Mouse (Mus musculus): ENCODE measurements around the gene Mtx1. TPM values are rescaled to one million over a fixed set of nuclear protein-coding genes. Genes with fewer than 3 reads are reported as not detected.

Mtx1 gene
- polyA plus RNA-seq, 1 experiment from 2014 or later, result 156 TPM

- 75% methylated on average over 8 of the region's 8 CpGs for WGBS
- H3K27ac ChIP-seq, result no peak overlapping the region
- H3K27me3 ChIP-seq, result no peaks in the 10 kb centered on the region
- peaks cover 26% of the 10 kb centered on the region for H3K36me3 ChIP-seq
- H3K9ac ChIP-seq, result no peak overlapping the region
- H3K9me3 ChIP-seq, result no peaks in the 10 kb centered on the region
- no peak overlapping the region for H3K4me2 ChIP-seq
- ATAC-seq (ENCODE audit: insufficient number of reproducible peaks, low FRiP score, low TSS enrichment, low read depth), result no peak
- H3K4me1 ChIP-seq, result peaks cover 4% of the 10 kb centered on the region
- no peak overlapping the region for H3K4me3 ChIP-seq
Observed at GRCm38 (mm10) chr3:89190436-89190835, 36.5 kb downstream of the Mtx1 start.

GRCm38 (mm10) chr3:89188478-89188875 lies 38.4 kb downstream of the Mtx1 start:
- 68% methylated on average over 12 of the region's 12 CpGs for WGBS
- Histone ChIP-seq H3K27me3 (no peaks in the 10 kb centered on the region), H3K27ac (no peak overlapping the region), H3K4me2 (no peak overlapping the region), H3K9ac (no peak overlapping the region), H3K9me3 (no peaks in the 10 kb centered on the region), H3K4me1 (peaks cover 23% of the 10 kb centered on the region), H3K36me3 (peaks cover 26% of the 10 kb centered on the region), H3K4me3 (no peak overlapping the region)
- ATAC-seq (ENCODE audit: insufficient number of reproducible peaks, low FRiP score, low TSS enrichment, low read depth), result no peak

- ATAC-seq (ENCODE audit: insufficient number of reproducible peaks, low FRiP score, low TSS enrichment, low read depth), result no peak
- no peak overlapping the region for H3K27ac ChIP-seq
- peaks cover 26% of the 10 kb centered on the region for H3K36me3 ChIP-seq
- H3K4me3 ChIP-seq, result no peak overlapping the region
- 80% methylated on average over 18 of the region's 18 CpGs for WGBS
- H3K4me2 ChIP-seq, result no peak overlapping the region
- H3K4me1 ChIP-seq, result peaks cover 26% of the 10 kb centered on the region
- no peaks in the 10 kb centered on the region for H3K9me3 ChIP-seq
- H3K9ac ChIP-seq, result 0 out of 2 replicates have a peak overlapping the region, but pooled peaks have one; percentile 5
- no peaks in the 10 kb centered on the region for H3K27me3 ChIP-seq
Observed at GRCm38 (mm10) chr3:89187690-89188477, 39.0 kb downstream of the Mtx1 start.

- no peak for ATAC-seq (ENCODE audit: insufficient number of reproducible peaks, low FRiP score, low TSS enrichment, low read depth)
- Histone ChIP-seq H3K4me1 (peaks cover 30% of the 10 kb centered on the region), H3K9ac (no peak overlapping the region), H3K27me3 (no peaks in the 10 kb centered on the region), H3K27ac (no peak overlapping the region), H3K4me3 (no peak overlapping the region), H3K9me3 (no peaks in the 10 kb centered on the region), H3K36me3 (peaks cover 29% of the 10 kb centered on the region), H3K4me2 (no peak overlapping the region)
- 50% methylated on average over 23 of the region's 23 CpGs for WGBS
Observed at GRCm38 (mm10) chr3:89187197-89187596, 39.7 kb downstream of the Mtx1 start.

GRCm38 (mm10) chr3:89183959-89184315 lies 43.0 kb downstream of the Mtx1 start:
- Histone ChIP-seq H3K4me2 (peak overlapping the region; percentile 90), H3K4me1 (peaks cover 36% of the 10 kb centered on the region), H3K36me3 (peaks cover 60% of the 10 kb centered on the region), H3K4me3 (peak overlapping the region; percentile 69), H3K27ac (0 out of 2 replicates have a peak overlapping the region, but pooled peaks have one; percentile 3), H3K27me3 (no peaks in the 10 kb centered on the region), H3K9me3 (no peaks in the 10 kb centered on the region), H3K9ac (peak overlapping the region; percentile 62)
- ATAC-seq (ENCODE audit: insufficient number of reproducible peaks, low FRiP score, low TSS enrichment, low read depth), result no peak
- 73% methylated on average over 6 of the region's 6 CpGs for WGBS

GRCm38 (mm10) chr3:89183058-89183958 lies 43.6 kb downstream of the Mtx1 start, which contains the start of gene Fam189b:
Fam189b (plus strand) TSS chr3:89183143.
- Histone ChIP-seq H3K4me3 (peak within 1 kb of the TSS; percentile 69), H3K9ac (peak within 1 kb of the TSS; percentile 62), H3K4me1 (peaks cover 43% of the 10 kb centered on the region), H3K27me3 (no peaks in the 10 kb centered on the region), H3K36me3 (peaks cover 55% of the 10 kb centered on the region), H3K27ac (peak within 1 kb of the TSS; percentile 87), H3K9me3 (no peaks in the 10 kb centered on the region), H3K4me2 (peak within 1 kb of the TSS; percentile 90)
- whole genome bisulfite sequencing, result 6% methylated on average over 39 of the region's 39 CpGs
- ATAC-seq (ENCODE audit: insufficient number of reproducible peaks, low FRiP score, low TSS enrichment, low read depth), result peak; percentile 93

GRCm38 (mm10) chr3:89182531-89183057 lies 44.3 kb downstream of the Mtx1 start:
- 47% methylated on average over 7 of the region's 7 CpGs for WGBS
- Histone ChIP-seq H3K9me3 (no peaks in the 10 kb centered on the region), H3K27me3 (no peaks in the 10 kb centered on the region), H3K9ac (no peak overlapping the region), H3K36me3 (peaks cover 48% of the 10 kb centered on the region), H3K4me1 (peaks cover 46% of the 10 kb centered on the region), H3K4me3 (peak overlapping the region; percentile 69), H3K27ac (peak overlapping the region; percentile 87), H3K4me2 (peak overlapping the region; percentile 90)
- no peak for ATAC-seq (ENCODE audit: insufficient number of reproducible peaks, low FRiP score, low TSS enrichment, low read depth)

GRCm38 (mm10) chr3:89181749-89182500 lies 45.0 kb downstream of the Mtx1 start:
- H3K4me2 ChIP-seq, result no peak overlapping the region
- H3K4me3 ChIP-seq, result no peak overlapping the region
- H3K36me3 ChIP-seq, result peaks cover 41% of the 10 kb centered on the region
- H3K27ac ChIP-seq, result peak overlapping the region; percentile 87
- H3K9ac ChIP-seq, result no peak overlapping the region
- no peaks in the 10 kb centered on the region for H3K27me3 ChIP-seq
- H3K9me3 ChIP-seq, result no peaks in the 10 kb centered on the region
- WGBS, result 91% methylated on average over 27 of the region's 27 CpGs
- H3K4me1 ChIP-seq, result peaks cover 46% of the 10 kb centered on the region
- no peak for ATAC-seq (ENCODE audit: insufficient number of reproducible peaks, low FRiP score, low TSS enrichment, low read depth)

- H3K4me1 ChIP-seq, result peaks cover 28% of the 10 kb centered on the region
- no peak for ATAC-seq (ENCODE audit: insufficient number of reproducible peaks, low FRiP score, low TSS enrichment, low read depth)
- no peak overlapping the region for H3K27ac ChIP-seq
- H3K9me3 ChIP-seq, result no peaks in the 10 kb centered on the region
- H3K4me2 ChIP-seq, result 0 out of 2 replicates have a peak overlapping the region, but pooled peaks have one; percentile 81
- peaks cover 59% of the 10 kb centered on the region for H3K36me3 ChIP-seq
- peak overlapping the region; percentile 17; the same call in 1 of the 2 replicates for H3K9ac ChIP-seq
- H3K4me3 ChIP-seq, result no peak overlapping the region
- H3K27me3 ChIP-seq, result no peaks in the 10 kb centered on the region
- WGBS, result 91% methylated on average over 11 of the region's 11 CpGs
Observed at GRCm38 (mm10) chr3:89179056-89179455, 47.8 kb downstream of the Mtx1 start.

GRCm38 (mm10) chr3:89178107-89178385 lies 48.8 kb downstream of the Mtx1 start:
- H3K4me2 ChIP-seq, result peak overlapping the region; percentile 81
- peak overlapping the region; percentile 85 for H3K9ac ChIP-seq
- peaks cover 69% of the 10 kb centered on the region for H3K36me3 ChIP-seq
- 6% methylated on average over 6 of the region's 6 CpGs for WGBS
- H3K27me3 ChIP-seq, result no peaks in the 10 kb centered on the region
- H3K4me3 ChIP-seq, result peak overlapping the region; percentile 79
- ATAC-seq (ENCODE audit: insufficient number of reproducible peaks, low FRiP score, low TSS enrichment, low read depth), result no peak
- no peaks in the 10 kb centered on the region for H3K9me3 ChIP-seq
- H3K4me1 ChIP-seq, result peaks cover 20% of the 10 kb centered on the region
- H3K27ac ChIP-seq, result peak overlapping the region; percentile 86

Data from limb, embryonic 15.5 days (tissue).